Mouse (Mus musculus): ENCODE measurements around the gene Radil.

DNA sequence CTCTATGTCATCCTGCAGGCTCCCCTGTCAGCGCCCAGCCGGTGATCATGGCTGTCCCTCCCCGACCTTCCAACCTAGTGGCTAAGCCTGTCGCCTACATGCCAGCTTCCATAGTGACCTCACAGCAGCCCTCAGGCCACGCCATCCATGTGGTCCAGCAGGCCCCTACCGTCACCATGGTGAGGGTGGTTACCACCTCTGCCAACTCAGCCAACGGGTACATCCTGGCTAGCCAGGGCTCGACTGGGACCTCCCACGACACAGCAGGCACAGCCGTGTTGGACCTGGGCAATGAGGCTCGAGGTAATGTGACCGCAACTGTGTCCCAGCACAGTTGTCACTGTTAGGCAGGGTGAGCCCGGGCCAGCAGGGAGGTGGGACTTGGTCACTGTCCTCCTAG lies 97.2 kb downstream of the Radil start:
- TF ChIP-seq CTCF (IDR thresholded peaks at IDR 0.05; ENCODE audit: low read depth, low read length) (no peak), POLR2A (IDR thresholded peaks at IDR 0.05; ENCODE audit: insufficient read depth, low read length) (no peak), EP300 (IDR thresholded peaks at IDR 0.05; ENCODE audit: insufficient read depth, low read depth, low read length) (no peak)
